Mouse (Mus musculus) thymus, postnatal 10 days (tissue): Measurements from ENCODE around the gene Pik3c2g.

ENCODE experiments used
- DNase-seq, 2 experiments: peaks; one replicate each; pipeline ENCODE4 v3.0.0; 2021; ENCODE audit warnings: low spot score in 2 of 2

Gene Pik3c2g

GRCm38 (mm10) chr6:139735708-139736626 is 148.9 kb downstream of the Pik3c2g start:
- no peak for DNase-seq

DNA sequence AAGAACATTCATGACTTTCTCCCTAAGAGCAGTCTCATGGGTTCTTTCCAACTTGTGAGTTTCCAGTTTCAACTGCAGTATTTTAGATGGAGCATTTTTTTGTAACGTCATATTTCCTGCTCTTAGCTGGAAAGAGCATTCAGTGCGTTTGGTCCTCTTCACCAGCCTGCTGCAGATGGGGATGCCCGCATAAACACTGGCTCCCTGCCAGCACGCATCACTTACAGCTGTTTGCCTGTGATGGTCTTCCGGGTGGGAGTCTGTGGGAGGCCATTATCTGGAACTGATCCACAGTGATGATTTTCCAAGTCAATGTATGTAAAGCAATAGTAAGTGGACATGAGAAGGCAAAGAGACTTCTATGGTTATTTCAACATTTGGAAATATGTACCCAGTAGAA is 151.3 kb downstream of the Pik3c2g start:
- no peak for DNase-seq

GRCm38 (mm10) chr6:139742693-139743432 is 155.8 kb downstream of the Pik3c2g start:
- DNase-seq = no peak

- no peak for DNase-seq
Observed at GRCm38 (mm10) chr6:139746758-139747479, 159.9 kb downstream of the Pik3c2g start.

DNA sequence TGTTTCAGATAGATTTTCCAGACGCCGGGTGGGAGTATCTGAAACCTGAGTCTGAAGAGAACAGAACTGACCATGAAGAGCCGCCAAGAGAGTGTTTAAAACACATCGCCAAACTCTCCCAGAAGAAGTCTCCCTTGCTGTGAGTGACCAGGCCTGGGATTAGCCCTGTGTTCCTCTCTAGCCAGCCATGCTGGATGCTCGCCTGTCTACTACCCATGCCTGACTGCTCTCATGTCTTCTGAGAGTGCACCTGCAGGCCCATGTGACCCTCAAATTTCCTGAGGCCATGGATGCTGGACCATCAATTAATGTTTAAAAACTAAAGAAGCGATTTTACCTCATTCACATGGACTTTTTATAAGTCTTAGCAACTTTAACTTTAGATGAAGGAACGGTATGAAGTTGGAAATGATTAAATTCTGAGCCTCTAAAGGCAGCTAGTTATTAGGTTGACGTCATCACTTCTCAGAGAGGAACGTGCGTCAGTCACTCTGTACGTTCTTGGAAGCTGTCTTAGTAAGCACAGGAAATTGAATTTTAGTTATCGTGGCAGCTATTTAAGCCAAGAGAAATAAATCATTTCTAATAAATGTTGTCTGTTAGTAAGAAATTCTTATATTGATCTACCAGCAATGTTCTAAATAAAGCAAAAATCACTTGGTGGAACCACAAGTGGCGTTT is 161.2 kb downstream of the Pik3c2g start:
- DNase-seq = no peak

DNA sequence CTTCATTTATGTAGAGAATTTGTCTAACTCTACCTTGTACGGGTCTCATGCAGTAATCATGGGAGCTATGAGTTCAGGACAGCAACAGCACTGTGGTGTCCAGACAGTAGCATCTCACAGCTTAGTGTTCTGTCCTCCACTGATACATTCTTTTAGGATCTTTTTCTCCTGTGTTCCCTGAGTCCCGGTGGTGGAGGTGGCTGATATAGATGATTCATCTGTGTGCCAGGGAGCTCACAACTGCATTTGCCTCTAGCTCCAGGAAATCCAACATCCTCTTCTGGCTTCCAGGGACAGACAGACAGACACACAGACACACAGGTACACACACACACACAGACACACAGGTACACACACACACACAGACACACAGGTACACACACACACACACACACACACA is 163.6 kb downstream of the Pik3c2g start:
- no peak for DNase-seq

GRCm38 (mm10) chr6:139751022-139751421 is 164.0 kb downstream of the Pik3c2g start:
- no peak for DNase-seq

DNA sequence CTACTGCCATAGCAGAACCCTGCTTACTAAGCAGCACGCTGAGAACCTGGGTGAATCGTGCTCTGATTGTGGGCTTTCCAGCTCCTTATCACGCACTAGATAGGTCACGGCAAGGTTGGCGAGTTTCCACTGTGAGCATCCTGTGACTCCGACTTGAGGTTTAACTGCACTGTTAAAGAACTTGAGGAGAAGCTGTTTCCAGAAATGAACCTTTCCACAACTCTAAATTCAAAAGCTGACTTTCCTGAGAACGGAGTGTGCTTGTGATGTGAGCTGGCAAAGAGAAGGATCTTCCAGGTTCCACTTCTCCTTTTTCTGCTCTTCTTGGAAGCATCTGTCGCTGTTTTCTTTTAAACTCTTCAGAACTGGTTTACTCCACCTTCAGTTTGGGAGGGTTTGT is 170.9 kb downstream of the Pik3c2g start:
- DNase-seq = no peak

- DNase-seq = no peak
Observed at GRCm38 (mm10) chr6:139760978-139761377, 174.0 kb downstream of the Pik3c2g start.

GRCm38 (mm10) chr6:139764398-139764797 is 177.4 kb downstream of the Pik3c2g start:
- no peak for DNase-seq

DNA sequence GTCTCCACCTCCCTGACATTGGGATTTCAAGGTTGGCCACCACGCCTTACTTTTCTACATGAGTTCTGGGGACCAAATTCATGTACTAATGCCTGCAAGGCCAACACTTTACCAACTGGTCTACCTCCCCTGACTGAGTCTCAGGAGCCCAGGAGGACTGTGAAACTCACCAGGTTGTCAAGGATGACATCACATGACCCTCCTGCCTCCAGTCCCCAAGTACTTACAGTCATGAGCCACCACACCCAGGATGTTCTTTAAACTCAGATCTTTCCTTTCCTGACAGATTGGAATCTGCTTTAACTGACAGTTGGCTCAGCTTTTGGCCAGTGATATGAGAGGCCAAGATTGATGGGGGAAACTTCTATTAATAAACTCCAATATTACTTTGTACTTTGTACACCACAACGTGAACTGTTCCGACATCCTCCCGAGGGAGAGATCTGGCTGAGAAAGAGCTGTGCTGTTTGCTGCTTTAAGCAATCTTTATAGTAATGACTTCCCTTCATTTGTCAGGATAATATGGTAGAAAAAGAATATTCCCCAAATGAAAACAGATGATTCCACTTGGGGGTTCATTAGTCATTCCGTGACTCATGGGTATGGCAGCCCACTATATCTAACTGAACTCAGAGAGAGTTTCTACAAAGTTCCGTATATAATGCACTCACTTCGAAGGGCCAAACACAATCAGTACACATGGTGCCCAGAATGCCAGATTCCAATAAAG is 182.9 kb downstream of the Pik3c2g start:
- no peak for DNase-seq

DNA sequence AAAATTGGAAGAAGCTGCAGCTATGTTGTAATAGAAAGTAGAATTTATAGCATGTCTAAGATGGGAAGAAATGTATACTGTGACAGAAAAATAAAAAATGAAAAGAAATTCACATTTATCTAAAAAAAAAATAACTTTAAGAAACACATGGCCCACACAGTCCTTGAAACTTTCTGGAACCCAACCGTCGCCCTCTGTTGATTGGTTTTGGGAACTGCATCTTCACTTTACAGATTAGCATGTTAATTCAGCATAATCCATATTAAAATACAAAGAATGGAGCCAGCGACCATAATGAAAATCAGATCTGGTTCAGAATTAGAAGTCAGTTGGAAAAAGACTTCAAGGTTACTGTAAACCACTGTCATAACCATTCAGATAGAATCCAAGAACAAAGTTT is 183.5 kb downstream of the Pik3c2g start:
- no peak for DNase-seq

GRCm38 (mm10) chr6:139777576-139778282 is 190.7 kb downstream of the Pik3c2g start:
- no peak for DNase-seq

- no peak for DNase-seq
Observed at GRCm38 (mm10) chr6:139780028-139780427, 193.0 kb downstream of the Pik3c2g start.

- DNase-seq = no peak
Observed at GRCm38 (mm10) chr6:139789479-139789878, 202.5 kb downstream of the Pik3c2g start.

- no peak for DNase-seq
Observed at GRCm38 (mm10) chr6:139799541-139800226, 212.7 kb downstream of the Pik3c2g start.

DNA sequence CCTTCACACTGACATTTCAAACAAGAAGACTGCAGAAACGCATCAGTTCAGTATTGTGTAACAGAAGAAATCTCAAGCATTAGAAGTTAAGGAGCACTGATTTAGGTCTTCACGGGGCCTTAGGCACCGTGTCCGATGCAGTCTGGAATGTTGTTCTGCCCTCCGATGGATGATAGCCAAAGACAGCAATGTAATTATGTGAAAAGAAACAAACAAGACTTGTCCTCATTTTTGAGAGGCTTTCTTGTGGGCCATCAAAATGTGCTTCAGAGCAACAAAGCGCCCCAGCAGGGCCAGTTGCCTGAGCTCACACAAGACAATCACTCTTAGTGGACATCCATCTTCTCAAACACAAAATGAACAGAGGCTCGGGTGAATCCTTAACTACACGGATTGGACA is 234.9 kb downstream of the Pik3c2g start:
- no peak for DNase-seq

- DNase-seq = no peak
Observed at GRCm38 (mm10) chr6:139838239-139838638, 251.2 kb downstream of the Pik3c2g start.

DNA sequence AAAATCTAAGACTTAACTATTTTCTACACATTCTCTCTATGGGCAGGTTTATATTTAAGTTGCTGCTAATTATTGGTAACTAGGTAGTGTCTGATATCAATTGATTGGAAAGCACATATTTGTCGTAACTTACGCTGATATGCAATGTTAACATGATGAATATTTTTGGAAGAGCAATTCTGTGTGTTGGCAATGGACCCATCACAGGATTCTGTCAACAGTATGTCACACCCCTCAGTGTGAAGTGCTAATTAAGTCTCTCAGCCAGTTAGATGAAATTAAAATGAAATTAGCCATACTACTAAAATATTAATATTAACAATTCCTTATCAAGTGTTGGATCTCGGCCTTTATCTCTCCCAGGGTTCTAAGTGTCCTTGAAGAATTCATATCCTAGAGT is 251.7 kb downstream of the Pik3c2g start:
- no peak for DNase-seq

- no peak for DNase-seq
Observed at GRCm38 (mm10) chr6:139839907-139840306, 252.9 kb downstream of the Pik3c2g start.
